Mouse (Mus musculus) retina, postnatal 7 days (tissue): ENCODE data around the gene Fgfr3.

Source experiments
- DNase-seq: peaks from one replicate; pipeline ENCODE4 v3.0.0-alpha.2; 2012; ENCODE audit warnings: low read depth, low spot score

Fgfr3 gene

GRCm38 (mm10) chr5:33728841-33729240 lies 7.4 kb downstream of the Fgfr3 start:
- no peak for DNase-seq

GRCm38 (mm10) chr5:33730516-33730915 lies 9.0 kb downstream of the Fgfr3 start:
- DNase-seq, result no peak

- DNase-seq, result no peak
These were observed 9.6 kb downstream of the Fgfr3 start for GRCm38 (mm10) chr5:33731051-33731450.

GRCm38 (mm10) chr5:33733837-33734236 lies 12.4 kb downstream of the Fgfr3 start:
- no peak for DNase-seq

- no peak for DNase-seq
These were observed 14.1 kb downstream of the Fgfr3 start for GRCm38 (mm10) chr5:33735412-33736092.

- no peak for DNase-seq
These were observed 14.8 kb downstream of the Fgfr3 start for GRCm38 (mm10) chr5:33736230-33736629.

GRCm38 (mm10) chr5:33737903-33738321 lies 16.4 kb downstream of the Fgfr3 start:
- peak; percentile 65 for DNase-seq

- DNase-seq, result no peak
These were observed 16.9 kb downstream of the Fgfr3 start for GRCm38 (mm10) chr5:33738341-33738740.

GRCm38 (mm10) chr5:33740548-33740947 lies 19.1 kb downstream of the Fgfr3 start:
- no peak for DNase-seq

- DNase-seq, result no peak
These were observed 22.0 kb downstream of the Fgfr3 start for GRCm38 (mm10) chr5:33743481-33743880.

GRCm38 (mm10) chr5:33777195-33777594 lies 55.7 kb downstream of the Fgfr3 start:
- DNase-seq, result no peak

GRCm38 (mm10) chr5:33781964-33782344 lies 60.5 kb downstream of the Fgfr3 start:
- DNase-seq, result no peak

GRCm38 (mm10) chr5:33782345-33782998 lies 61.0 kb downstream of the Fgfr3 start, which contains the start of gene Letm1:
Gene Letm1 (minus strand): TSS chr5:33782817.
- DNase-seq, result peak; percentile 83

GRCm38 (mm10) chr5:33782999-33783390 lies 61.5 kb downstream of the Fgfr3 start:
- DNase-seq, result no peak
